Mouse (Mus musculus) heart, embryonic 16.5 days (tissue): ENCODE results near the gene Tmprss5. TPM values are rescaled to one million over a fixed set of nuclear protein-coding genes. Genes with fewer than 3 reads are reported as not detected.

Source experiments
- ATAC-seq: fragments of 200-750 bp; cut with Nextera tagmentation; replicated peaks from 2 replicates; pipeline ENCODE4 v1.8.0; 2017; ENCODE audit warnings: moderate number of reproducible peaks; ENCODE audit not compliant: insufficient read depth, low FRiP score; ENCODE audit errors: extremely low read depth
- H3K27ac ChIP-seq: fragments of 300-500 bp; sonication (generic); 2 replicates; pipeline ENCODE4 v1.5.1; 2014; ENCODE audit warnings: mild to moderate bottlenecking, low read length, control low read depth, moderate library complexity
- H3K27me3 ChIP-seq: fragments of 300-500 bp; sonication (generic); 2 replicates; pipeline ENCODE4 v1.6.1; 2014; ENCODE audit warnings: low read length, mixed read lengths; ENCODE audit not compliant: control insufficient read depth, insufficient read depth
- H3K36me3 ChIP-seq: fragments of 300-500 bp; sonication (generic); 2 replicates; pipeline ENCODE4 v1.6.1; 2014; ENCODE audit not compliant: control insufficient read depth, insufficient read depth
- H3K4me1 ChIP-seq: fragments of 300-500 bp; sonication (generic); 2 replicates; pipeline ENCODE4 v1.6.1; 2014; ENCODE audit warnings: low read length, mixed read lengths; ENCODE audit not compliant: control insufficient read depth, insufficient read depth
- H3K4me2 ChIP-seq: fragments of 300-500 bp; sonication (generic); 2 replicates; pipeline ENCODE4 v1.6.1; 2014; ENCODE audit warnings: low read depth, mild to moderate bottlenecking, control low read depth, low read length
- H3K4me3 ChIP-seq: fragments of 300-500 bp; sonication (generic); 2 replicates; pipeline ENCODE4 v1.5.1; 2014; ENCODE audit warnings: mild to moderate bottlenecking, control low read depth, low read length
- H3K9ac ChIP-seq: fragments of 300-500 bp; sonication (generic); 2 replicates; pipeline ENCODE4 v1.6.1; 2014; ENCODE audit warnings: low read length, control low read depth
- H3K9me3 ChIP-seq: fragments of 300-500 bp; sonication (generic); replicated peaks from 2 replicates; pipeline ENCODE4 v1.6.1; 2016; ENCODE audit warnings: low read length; ENCODE audit not compliant: control insufficient read depth
- WGBS: fragments of 180-500 bp; shearing (Covaris S2); extraction: QIAGEN DNeasy Blood & Tissue Kit; methylation state at CpG from one replicate; pipeline ENCODE4 v1.1.7; 2014; 5-methylcytosine and 5-hydroxymethylcytosine counted together
- polyA plus RNA-seq: library from polyadenylated mRNA; unstranded; fragments of >200 nt; fragmentation: Nextera tagmentation; extraction: Ambion mirVana; gene quantifications from 2 replicates; pipeline ENCODE4 v1.2.1, GENCODE M21; 2015

The Tmprss5 gene
- polyA plus RNA-seq, 1 experiment from 2014 or later: 0.24 TPM

DNA sequence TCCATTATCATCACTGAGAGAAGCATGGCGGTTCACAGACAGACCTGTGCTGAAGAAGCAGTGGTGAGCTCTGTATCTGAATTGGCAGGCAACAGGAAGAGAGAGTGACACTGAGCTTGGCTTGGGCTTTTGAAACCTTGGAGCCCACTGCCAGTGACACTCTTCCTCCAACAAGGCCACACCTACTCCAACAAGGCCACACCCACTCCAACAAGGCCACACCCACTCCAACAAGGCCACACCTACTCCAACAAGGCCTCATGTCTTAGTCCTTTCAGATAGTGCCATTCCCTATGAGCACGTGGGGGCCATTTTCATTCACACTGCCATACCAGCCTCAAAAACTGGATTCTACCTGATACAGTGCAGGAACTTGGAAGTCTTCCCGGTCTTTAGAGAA lies 17.8 kb downstream of the Tmprss5 start:
- no peaks in the 10 kb centered on the region for H3K36me3 ChIP-seq
- H3K27me3 ChIP-seq: no peaks in the 10 kb centered on the region
- H3K9ac ChIP-seq: no peak overlapping the region
- WGBS: 88% methylated on average over 3 of the region's 3 CpGs
- ATAC-seq: no peak
- no peak overlapping the region for H3K4me3 ChIP-seq
- H3K9me3 ChIP-seq: peaks cover 2% of the 10 kb centered on the region; the same call in 1 of the 2 replicates
- H3K27ac ChIP-seq: no peak overlapping the region
- H3K4me2 ChIP-seq: no peak overlapping the region
- H3K4me1 ChIP-seq: no peaks in the 10 kb centered on the region

DNA sequence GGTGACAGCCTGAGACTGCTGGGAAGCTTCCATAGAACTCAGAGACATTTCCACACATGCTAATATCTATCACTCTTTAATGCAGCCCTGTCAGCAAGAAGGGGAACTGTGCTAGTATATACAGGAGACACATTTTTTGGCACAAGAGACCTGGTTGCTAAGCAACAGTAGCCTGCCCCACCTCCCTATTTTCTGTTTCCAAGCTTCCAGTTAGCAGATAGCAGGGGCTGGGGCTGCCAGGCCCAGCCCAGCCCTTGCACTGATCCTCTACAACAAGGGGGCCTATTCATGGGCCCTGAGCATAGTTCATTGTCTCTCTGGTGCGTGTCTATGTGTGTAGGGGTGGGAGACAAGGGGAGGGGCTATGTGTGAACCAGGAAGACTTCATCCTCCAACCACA lies 21.3 kb downstream of the Tmprss5 start:
- Histone ChIP-seq H3K4me1 (no peaks in the 10 kb centered on the region), H3K27me3 (no peaks in the 10 kb centered on the region), H3K4me3 (no peak overlapping the region), H3K4me2 (no peak overlapping the region), H3K9me3 (peaks cover 2% of the 10 kb centered on the region; the same call in 1 of the 2 replicates), H3K36me3 (no peaks in the 10 kb centered on the region), H3K9ac (no peak overlapping the region), H3K27ac (no peak overlapping the region)
- peak; percentile 45; the same call in 1 of the 2 replicates for ATAC-seq
- 7% methylated on average over 1 of the region's 1 CpGs for WGBS

DNA sequence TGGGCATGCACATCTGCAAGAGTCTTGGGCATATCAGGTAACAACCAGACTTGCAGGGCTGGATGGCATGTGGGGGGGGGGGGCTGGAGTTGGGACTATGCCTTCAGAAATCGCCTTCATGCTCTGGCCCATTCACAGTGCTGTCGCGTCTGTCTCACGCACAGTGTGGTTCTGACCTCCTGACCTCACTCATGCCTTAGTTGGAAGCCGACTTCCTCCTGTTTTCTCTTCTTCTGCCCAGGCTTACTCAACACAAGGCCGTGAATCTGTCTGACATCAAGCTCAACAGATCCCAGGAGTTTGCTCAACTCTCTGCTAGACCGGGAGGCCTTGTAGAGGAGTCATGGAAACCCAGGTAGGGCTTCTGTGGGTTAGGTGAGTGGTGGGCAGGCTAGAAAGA lies 28.0 kb downstream of the Tmprss5 start:
- no peak overlapping the region for H3K4me2 ChIP-seq
- no peak overlapping the region for H3K27ac ChIP-seq
- no peak overlapping the region for H3K4me3 ChIP-seq
- H3K9me3 ChIP-seq: no peaks in the 10 kb centered on the region
- 52% methylated on average over 7 of the region's 7 CpGs for WGBS
- ATAC-seq: no peak
- no peaks in the 10 kb centered on the region for H3K27me3 ChIP-seq
- H3K9ac ChIP-seq: no peak overlapping the region
- H3K4me1 ChIP-seq: no peaks in the 10 kb centered on the region
- no peaks in the 10 kb centered on the region for H3K36me3 ChIP-seq

DNA sequence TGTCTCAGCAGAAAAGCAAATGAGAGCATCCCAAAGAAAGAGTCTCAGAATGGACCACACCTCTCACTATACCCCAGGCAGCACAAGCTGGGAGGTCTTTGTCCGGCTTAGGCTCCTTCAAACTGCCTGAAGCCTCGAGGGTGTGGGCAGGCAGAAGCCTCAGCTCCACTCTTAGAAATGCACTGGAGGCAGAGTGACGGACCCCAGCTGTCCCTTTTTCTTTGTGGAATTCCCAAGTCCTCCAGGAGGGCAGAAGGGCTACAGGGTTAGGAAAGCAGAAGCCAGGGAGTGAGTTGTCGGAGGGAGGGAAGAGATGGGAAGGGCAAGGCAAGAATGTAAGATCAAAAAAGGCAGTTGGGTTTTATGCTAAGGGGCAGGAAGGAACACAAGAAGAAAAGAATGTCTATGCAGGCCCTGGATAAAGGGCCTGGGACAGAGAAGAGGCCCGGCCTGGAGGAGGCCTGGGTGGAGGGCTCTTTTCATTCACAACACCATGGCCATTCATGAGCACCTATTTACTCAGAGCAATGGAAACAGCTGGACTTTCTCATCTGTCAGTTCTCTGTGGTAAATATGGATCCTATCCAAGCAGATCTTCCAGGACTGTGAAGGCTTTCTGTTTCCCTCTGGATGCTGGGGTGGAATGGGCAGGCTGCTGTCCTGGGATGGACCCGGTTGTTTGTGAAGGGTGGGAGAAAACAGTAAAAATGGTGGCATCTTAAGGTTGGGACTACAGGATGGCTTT lies 29.6 kb downstream of the Tmprss5 start:
- no peak overlapping the region for H3K4me3 ChIP-seq
- no peaks in the 10 kb centered on the region for H3K9me3 ChIP-seq
- H3K27ac ChIP-seq: no peak overlapping the region
- no peaks in the 10 kb centered on the region for H3K4me1 ChIP-seq
- H3K9ac ChIP-seq: no peak overlapping the region
- WGBS: 48% methylated on average over 6 of the region's 6 CpGs
- H3K27me3 ChIP-seq: no peaks in the 10 kb centered on the region
- no peaks in the 10 kb centered on the region for H3K36me3 ChIP-seq
- ATAC-seq: peak; percentile 49
- H3K4me2 ChIP-seq: no peak overlapping the region

DNA sequence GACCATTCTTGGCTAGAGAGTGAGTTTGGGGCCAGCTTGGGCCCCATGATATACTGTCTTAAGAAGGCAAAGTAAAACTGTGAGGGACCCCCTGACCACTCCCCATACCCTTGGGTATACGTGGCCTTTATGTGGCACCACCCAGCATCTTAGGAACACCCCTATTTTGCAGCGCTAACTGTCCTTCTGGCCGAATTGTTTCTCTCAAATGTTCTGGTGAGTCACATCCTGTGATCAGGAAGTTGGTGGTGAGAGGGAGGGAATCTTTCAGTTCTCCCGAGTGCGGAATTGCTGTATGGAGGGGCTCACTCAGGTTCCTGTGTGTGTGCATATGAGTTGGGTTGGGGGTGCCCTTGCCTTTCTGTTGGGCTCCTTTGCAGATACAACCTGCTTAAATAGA lies 30.2 kb downstream of the Tmprss5 start:
- 64% methylated on average over 5 of the region's 5 CpGs for WGBS
- Histone ChIP-seq H3K4me1 (no peaks in the 10 kb centered on the region), H3K9me3 (no peaks in the 10 kb centered on the region), H3K36me3 (no peaks in the 10 kb centered on the region), H3K27ac (no peak overlapping the region), H3K4me3 (no peak overlapping the region), H3K27me3 (no peaks in the 10 kb centered on the region), H3K4me2 (no peak overlapping the region), H3K9ac (no peak overlapping the region)
- ATAC-seq: no peak

DNA sequence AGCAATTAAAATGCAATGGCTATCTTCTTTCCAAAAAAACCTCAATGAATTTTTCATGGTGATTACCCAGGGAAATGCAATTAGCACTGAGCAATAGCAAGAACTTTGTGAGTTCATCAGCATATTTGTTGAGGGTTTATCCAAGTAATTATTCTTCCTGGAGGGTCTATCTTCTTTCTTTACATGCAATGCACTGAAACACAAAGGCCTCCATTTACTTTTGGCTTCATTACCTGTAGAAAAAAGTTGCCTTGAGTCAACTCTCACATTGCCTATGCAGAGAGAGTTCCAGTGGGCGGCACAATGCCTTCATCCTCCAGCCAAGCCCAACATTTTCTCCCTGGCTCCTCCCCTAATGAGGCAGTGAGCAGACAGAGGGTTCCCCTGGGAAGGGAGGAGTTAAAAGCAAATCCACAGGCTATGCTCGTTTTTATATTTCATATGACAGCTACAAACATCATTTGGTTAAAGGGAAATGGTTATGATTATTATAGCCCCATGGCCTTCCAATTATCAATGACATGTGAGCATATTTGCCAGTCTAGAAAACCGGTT lies 37.3 kb downstream of the Tmprss5 start:
- H3K9ac ChIP-seq: no peak overlapping the region
- H3K4me1 ChIP-seq: no peaks in the 10 kb centered on the region
- H3K36me3 ChIP-seq: no peaks in the 10 kb centered on the region
- no peak overlapping the region for H3K4me3 ChIP-seq
- no peak for ATAC-seq
- H3K9me3 ChIP-seq: no peaks in the 10 kb centered on the region; the same call in 1 of the 2 replicates
- H3K4me2 ChIP-seq: no peak overlapping the region
- WGBS: 42% methylated on average over 3 of the region's 3 CpGs
- H3K27me3 ChIP-seq: peaks cover 2% of the 10 kb centered on the region; the same call in 1 of the 2 replicates
- H3K27ac ChIP-seq: no peak overlapping the region

DNA sequence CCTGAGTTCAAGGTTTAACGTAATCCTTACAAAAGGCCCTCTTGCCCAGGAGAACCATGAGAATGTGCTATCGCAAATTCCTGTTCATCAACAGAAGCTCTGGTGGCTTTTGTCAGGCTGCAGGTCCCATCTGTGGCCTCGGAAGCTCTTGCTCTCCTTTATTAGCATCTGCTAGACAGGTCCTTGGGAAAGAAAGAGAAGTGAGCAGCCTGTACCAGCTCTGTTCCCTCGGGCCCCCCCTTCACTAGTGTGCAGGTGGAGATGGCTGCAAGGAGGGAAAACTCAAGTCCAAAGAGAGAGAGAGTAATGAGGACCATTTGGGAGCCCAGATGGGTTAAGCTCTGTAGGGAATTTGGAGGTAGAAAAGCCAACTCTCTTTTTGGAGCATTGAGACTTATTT lies 38.7 kb downstream of the Tmprss5 start:
- no peaks in the 10 kb centered on the region for H3K4me1 ChIP-seq
- H3K27me3 ChIP-seq: peaks cover 2% of the 10 kb centered on the region; the same call in 1 of the 2 replicates
- WGBS: 77% methylated on average over 4 of the region's 4 CpGs
- no peak for ATAC-seq
- H3K4me3 ChIP-seq: no peak overlapping the region
- H3K9me3 ChIP-seq: no peaks in the 10 kb centered on the region; the same call in 1 of the 2 replicates
- no peak overlapping the region for H3K4me2 ChIP-seq
- no peaks in the 10 kb centered on the region for H3K36me3 ChIP-seq
- H3K9ac ChIP-seq: no peak overlapping the region
- H3K27ac ChIP-seq: no peak overlapping the region

DNA sequence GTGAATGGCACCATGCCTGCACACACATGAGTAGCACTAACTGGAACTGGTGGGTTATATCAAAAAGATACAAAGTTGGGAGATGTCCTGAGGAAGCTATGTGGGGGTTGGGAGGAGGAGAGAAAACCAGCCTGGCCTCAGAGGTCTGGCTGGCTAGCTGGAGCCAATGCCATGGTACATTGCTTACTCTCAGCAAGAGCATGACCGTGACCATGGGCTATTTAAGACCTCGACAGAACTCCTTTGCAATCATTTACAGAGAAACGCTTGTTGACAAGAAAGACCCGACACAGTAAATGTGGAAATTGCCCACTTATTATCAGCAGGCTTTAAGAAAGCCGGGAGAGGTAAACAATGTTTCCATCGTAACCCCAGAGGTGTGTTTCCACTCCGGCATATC lies 44.6 kb downstream of the Tmprss5 start:
- no peaks in the 10 kb centered on the region for H3K4me1 ChIP-seq
- H3K27me3 ChIP-seq: no peaks in the 10 kb centered on the region
- H3K9me3 ChIP-seq: no peaks in the 10 kb centered on the region; the same call in 1 of the 2 replicates
- no peak overlapping the region for H3K27ac ChIP-seq
- H3K36me3 ChIP-seq: no peaks in the 10 kb centered on the region
- ATAC-seq: no peak
- 70% methylated on average over 7 of the region's 7 CpGs for WGBS
- no peak overlapping the region for H3K4me2 ChIP-seq
- H3K9ac ChIP-seq: no peak overlapping the region
- H3K4me3 ChIP-seq: no peak overlapping the region

DNA sequence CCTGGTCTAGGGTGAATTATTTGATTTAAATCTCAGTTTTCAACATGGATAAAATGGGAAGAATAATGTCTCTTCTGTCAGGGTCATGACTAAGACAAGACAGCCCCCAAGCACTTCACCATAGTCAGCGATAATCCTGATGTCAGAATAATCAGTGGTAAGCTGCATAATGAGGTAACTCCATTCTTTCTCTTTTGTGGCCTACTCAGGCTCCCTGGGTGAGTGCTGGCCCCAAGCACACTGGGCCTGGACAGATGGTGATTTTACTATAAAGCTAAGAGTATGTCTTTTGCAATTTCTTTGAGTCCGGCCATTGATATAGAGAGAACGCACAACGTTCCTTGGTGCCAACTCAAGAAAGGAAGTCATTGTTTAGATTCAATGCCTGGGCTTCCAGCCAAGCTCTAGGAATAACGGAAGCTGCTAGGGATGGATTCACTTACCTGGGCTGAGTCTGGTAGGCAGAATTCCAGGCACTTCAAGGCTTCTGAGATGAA lies 49.5 kb downstream of the Tmprss5 start:
- WGBS: 61% methylated on average over 5 of the region's 5 CpGs
- no peak overlapping the region for H3K27ac ChIP-seq
- ATAC-seq: no peak

More for the DNA sequence above, 49.5 kb downstream of the Tmprss5 start:
- H3K9me3 ChIP-seq: no peaks in the 10 kb centered on the region
- H3K4me1 ChIP-seq: no peaks in the 10 kb centered on the region
- no peaks in the 10 kb centered on the region for H3K36me3 ChIP-seq
- H3K4me2 ChIP-seq: no peak overlapping the region
- no peaks in the 10 kb centered on the region for H3K27me3 ChIP-seq
- no peak overlapping the region for H3K9ac ChIP-seq
- no peak overlapping the region for H3K4me3 ChIP-seq
